ENCODE assay signal across 18 mouse cellular contexts in the genomic region with DNA sequence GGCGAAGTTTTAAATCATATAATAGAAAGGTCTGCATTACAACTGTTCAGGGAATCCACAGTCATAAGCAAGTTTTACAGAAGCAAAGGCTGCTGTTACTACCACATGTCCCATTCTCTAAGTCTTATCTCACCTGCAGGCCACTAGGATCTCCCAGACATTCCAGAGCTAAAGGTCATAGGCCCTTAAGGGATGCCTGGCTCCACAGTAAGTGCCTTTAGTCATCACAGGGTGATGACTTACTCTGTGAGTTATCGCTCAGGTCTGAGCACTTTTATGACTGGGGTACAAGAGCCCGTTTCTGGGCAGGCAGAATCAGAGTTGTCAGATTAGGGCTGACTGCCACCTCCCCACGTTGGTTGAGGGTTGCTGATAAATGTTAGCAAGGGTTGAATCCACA.
"Had no signal": no experiment of that assay in that cellular context is flagged by ENCODE, and none has a peak within 500 bp of the region (broad histone marks: within the 10 kb centered on the region; RNA-seq: fewer than 3 reads in every experiment).

No protein-coding gene starts in this region.

- ATAC-seq: liver, embryonic 12.5 days had no signal

- H3K4me1 ChIP-seq: liver, embryonic 12.5 days; lung, embryonic 15.5 days had no signal

- DNase-seq: kidney, adult 18-20 months; kidney, adult 9 months; kidney, postnatal 14 days; kidney, postnatal 4 days; liver; lung, adult 18-20 months; midbrain, embryonic 14.5 days; thymus, adult 2 months; thymus, postnatal 14 days; thymus, postnatal 4 days had no signal

- H3K27ac ChIP-seq: limb, embryonic 10.5 days; limb, embryonic 13.5 days; liver, embryonic 12.5 days; liver, embryonic 15.5 days; lung, embryonic 15.5 days; macrophage had no signal

- H3K36me3 ChIP-seq: limb, embryonic 10.5 days; limb, embryonic 13.5 days; liver, embryonic 12.5 days; liver, embryonic 15.5 days; lung, embryonic 15.5 days had no signal

- H3K4me2 ChIP-seq: limb, embryonic 13.5 days; liver, embryonic 12.5 days; liver, embryonic 15.5 days; lung, embryonic 15.5 days; midbrain, embryonic 11.5 days had no signal

- H3K4me3 ChIP-seq: limb, embryonic 10.5 days; limb, embryonic 13.5 days; liver, embryonic 12.5 days; liver, embryonic 15.5 days; lung, embryonic 15.5 days; megakaryocyte, embryonic 14.5 days had no signal

- H3K27me3 ChIP-seq: limb, embryonic 13.5 days; liver, embryonic 12.5 days; liver, embryonic 15.5 days; lung, embryonic 15.5 days; megakaryocyte, embryonic 14.5 days had no signal

- H3K9me3 ChIP-seq: limb, embryonic 10.5 days; limb, embryonic 13.5 days; liver, embryonic 12.5 days; liver, embryonic 15.5 days; lung, embryonic 15.5 days; megakaryocyte, embryonic 14.5 days had no signal

- H3K9ac ChIP-seq: limb, embryonic 13.5 days; liver, embryonic 12.5 days; liver, embryonic 15.5 days; lung, embryonic 15.5 days had no signal
